Mouse (Mus musculus): Measurements from ENCODE around the gene Pcbp1.
A peak's percentile ranks its signal among the peaks of the same experiment; 100 is the strongest.

DNA sequence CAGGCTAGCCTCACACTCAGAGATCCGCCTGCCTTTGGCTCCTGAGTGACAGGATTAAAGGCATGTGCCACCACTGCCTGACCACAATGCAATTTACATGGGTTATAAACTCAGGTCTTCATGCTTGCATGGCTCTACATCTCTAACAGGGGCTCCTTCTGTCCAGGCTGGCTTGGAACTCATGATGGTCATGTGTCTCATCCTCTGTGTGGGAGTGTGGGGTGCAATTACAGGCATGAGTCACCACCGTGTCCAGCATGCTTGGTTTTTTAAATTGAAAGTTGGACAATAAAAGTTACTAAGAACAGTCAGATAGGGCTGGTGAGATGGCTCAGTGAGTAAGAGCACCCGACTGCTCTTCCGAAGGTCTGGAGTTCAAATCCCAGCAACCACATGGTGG is 12.8 kb downstream of the Pcbp1 start:
- TF ChIP-seq CTCF (IDR thresholded peaks at IDR 0.05; ENCODE audit: control insufficient read depth, insufficient read depth, insufficient read length) (no peak), USF1 (IDR thresholded peaks at IDR 0.05; ENCODE audit: low read depth) (peak; percentile 45)
